Mouse (Mus musculus): ENCODE measurements around the gene Dlg1. TPM values are rescaled to one million over a fixed set of nuclear protein-coding genes. Genes with fewer than 3 reads are reported as not detected.

Gene Dlg1
- polyA plus RNA-seq, 1 experiment from 2014 or later: 27.5 TPM

DNA sequence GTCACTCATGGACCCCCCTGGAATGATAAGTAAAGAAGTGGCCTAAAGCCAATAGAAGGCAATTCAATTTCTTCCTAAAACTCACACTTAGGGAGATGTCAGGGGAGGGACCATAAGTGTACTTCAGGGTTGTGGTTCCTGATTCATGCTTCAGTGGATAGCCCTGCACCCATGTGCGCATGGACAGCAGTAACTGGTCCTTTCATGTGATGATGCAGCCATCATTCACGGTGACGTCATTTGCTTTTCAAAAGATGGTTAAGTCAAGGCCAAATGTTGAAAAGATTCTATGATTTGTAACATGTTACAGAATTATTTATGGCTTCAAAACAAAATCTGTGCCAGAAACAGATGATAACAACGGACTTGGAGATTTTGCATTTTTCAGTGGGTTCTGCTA lies 28.9 kb upstream of the Dlg1 start:
- 96% methylated on average over 4 of the region's 4 CpGs for WGBS

DNA sequence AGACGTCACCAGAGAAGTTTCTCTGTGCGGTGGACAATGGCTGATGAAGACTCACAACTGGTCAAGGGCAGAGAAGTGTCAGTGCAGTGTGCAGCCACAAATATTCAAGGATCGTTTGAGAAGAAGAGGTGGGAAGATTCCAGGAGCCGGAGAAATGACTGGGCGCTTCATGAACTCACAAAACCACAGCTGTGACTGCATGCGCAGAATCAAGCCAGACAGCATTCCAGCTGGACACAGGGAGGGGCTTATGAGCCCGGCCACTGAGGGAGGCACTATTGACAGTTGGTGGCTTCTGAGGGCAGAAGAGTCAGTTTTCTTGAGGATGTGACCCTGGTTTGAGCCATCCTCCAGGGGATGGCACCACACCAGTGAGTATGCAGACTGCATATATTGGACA lies 24.9 kb upstream of the Dlg1 start:
- Histone ChIP-seq H3K4me1 (peaks cover 29% of the 10 kb centered on the region), H3K9me3 (no peaks in the 10 kb centered on the region), H3K4me3 (no peak overlapping the region), H3K36me3 (replicated peaks) (no peaks in the 10 kb centered on the region), H3K27ac (replicated peaks) (0 out of 2 replicates have a peak overlapping the region, but pooled peaks have one; percentile 21), H3K27me3 (replicated peaks; ENCODE audit: low read depth, poor library complexity, severe bottlenecking) (no peaks in the 10 kb centered on the region)
- 51% methylated on average over 7 of the region's 7 CpGs for WGBS
- DNase-seq (ENCODE audit: low spot score): peak; percentile 51

More for the DNA sequence above, 28.9 kb upstream of the Dlg1 start:
- Histone ChIP-seq H3K27me3 (replicated peaks; ENCODE audit: low read depth, poor library complexity, severe bottlenecking) (no peaks in the 10 kb centered on the region), H3K4me3 (no peak overlapping the region), H3K27ac (replicated peaks) (no peak overlapping the region), H3K9me3 (no peaks in the 10 kb centered on the region), H3K36me3 (replicated peaks) (no peaks in the 10 kb centered on the region), H3K4me1 (peaks cover 30% of the 10 kb centered on the region)
- no peak for DNase-seq (ENCODE audit: low spot score)

DNA sequence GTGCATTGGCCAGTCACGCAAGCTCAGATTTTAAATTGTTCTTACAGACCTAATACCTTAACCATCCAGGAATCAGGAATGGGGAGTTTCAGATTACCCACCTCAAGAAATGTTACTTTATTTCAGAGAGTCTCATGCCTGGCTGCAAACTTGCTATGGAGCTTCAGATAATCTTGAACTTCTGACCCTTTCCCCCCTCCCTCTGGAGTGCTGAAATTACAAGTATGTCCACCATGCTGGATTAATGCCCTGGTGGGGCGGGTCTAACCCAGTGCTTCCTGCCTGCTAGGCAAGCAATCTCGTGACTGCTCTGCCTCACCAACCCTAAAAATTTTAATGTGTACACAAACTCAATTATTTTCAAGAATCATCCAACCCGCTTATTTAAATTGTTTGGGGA lies 23.3 kb upstream of the Dlg1 start:
- 0 out of 2 replicates have a peak, but pooled peaks cover 3% of the 10 kb centered on the region for H3K9me3 ChIP-seq
- no peak overlapping the region for H3K4me3 ChIP-seq
- no peaks in the 10 kb centered on the region for H3K36me3 ChIP-seq (replicated peaks)
- 70% methylated on average over 4 of the region's 4 CpGs for WGBS
- H3K4me1 ChIP-seq: peaks cover 29% of the 10 kb centered on the region
- H3K27ac ChIP-seq (replicated peaks): no peak overlapping the region
- H3K27me3 ChIP-seq (replicated peaks; ENCODE audit: low read depth, poor library complexity, severe bottlenecking): no peaks in the 10 kb centered on the region
- no peak for DNase-seq (ENCODE audit: low spot score)

- Histone ChIP-seq H3K27me3 (replicated peaks; ENCODE audit: low read depth, poor library complexity, severe bottlenecking) (no peaks in the 10 kb centered on the region), H3K27ac (replicated peaks) (peak overlapping the region; percentile 30), H3K4me3 (no peak overlapping the region), H3K4me1 (peaks cover 29% of the 10 kb centered on the region), H3K9me3 (0 out of 2 replicates have a peak, but pooled peaks cover 3% of the 10 kb centered on the region), H3K36me3 (replicated peaks) (no peaks in the 10 kb centered on the region)
- WGBS: 39% methylated on average over 4 of the region's 4 CpGs
- peak; percentile 26 for DNase-seq (ENCODE audit: low spot score)
Measured at GRCm38 (mm10) chr16:31641776-31642175, 21.5 kb upstream of the Dlg1 start.

- Histone ChIP-seq H3K4me3 (no peak overlapping the region), H3K36me3 (replicated peaks) (no peaks in the 10 kb centered on the region), H3K27me3 (replicated peaks; ENCODE audit: low read depth, poor library complexity, severe bottlenecking) (peaks cover 10% of the 10 kb centered on the region; the same call in 1 of the 2 replicates), H3K9me3 (0 out of 2 replicates have a peak, but pooled peaks cover 3% of the 10 kb centered on the region), H3K4me1 (peaks cover 17% of the 10 kb centered on the region), H3K27ac (replicated peaks) (no peak overlapping the region)
- no peak for DNase-seq (ENCODE audit: low spot score)
- WGBS: 83% methylated on average over 7 of the region's 7 CpGs
Measured at GRCm38 (mm10) chr16:31647221-31647620, 16.0 kb upstream of the Dlg1 start.

- Histone ChIP-seq H3K36me3 (replicated peaks) (no peaks in the 10 kb centered on the region), H3K4me3 (no peak overlapping the region), H3K27me3 (replicated peaks; ENCODE audit: low read depth, poor library complexity, severe bottlenecking) (peaks cover 10% of the 10 kb centered on the region; the same call in 1 of the 2 replicates), H3K27ac (replicated peaks) (0 out of 2 replicates have a peak overlapping the region, but pooled peaks have one; percentile 10), H3K9me3 (no peaks in the 10 kb centered on the region), H3K4me1 (peaks cover 24% of the 10 kb centered on the region)
- DNase-seq (ENCODE audit: low spot score): no peak
- WGBS: 31% methylated on average over 6 of the region's 6 CpGs
Measured at GRCm38 (mm10) chr16:31650788-31651187, 12.5 kb upstream of the Dlg1 start.

GRCm38 (mm10) chr16:31651541-31651940 lies 11.7 kb upstream of the Dlg1 start:
- Histone ChIP-seq H3K9me3 (no peaks in the 10 kb centered on the region), H3K4me3 (no peak overlapping the region), H3K4me1 (peaks cover 24% of the 10 kb centered on the region), H3K36me3 (replicated peaks) (no peaks in the 10 kb centered on the region), H3K27ac (replicated peaks) (peak overlapping the region; percentile 10; the same call in 1 of the 2 replicates), H3K27me3 (replicated peaks; ENCODE audit: low read depth, poor library complexity, severe bottlenecking) (peaks cover 10% of the 10 kb centered on the region; the same call in 1 of the 2 replicates)
- DNase-seq (ENCODE audit: low spot score): no peak
- WGBS: 81% methylated on average over 3 of the region's 3 CpGs

GRCm38 (mm10) chr16:31652115-31652843 lies 11.0 kb upstream of the Dlg1 start:
- no peak for DNase-seq (ENCODE audit: low spot score)
- Histone ChIP-seq H3K4me3 (no peak overlapping the region), H3K27me3 (replicated peaks; ENCODE audit: low read depth, poor library complexity, severe bottlenecking) (peaks cover 10% of the 10 kb centered on the region; the same call in 1 of the 2 replicates), H3K36me3 (replicated peaks) (no peaks in the 10 kb centered on the region), H3K27ac (replicated peaks) (no peak overlapping the region; the same call in 1 of the 2 replicates), H3K9me3 (no peaks in the 10 kb centered on the region), H3K4me1 (peaks cover 24% of the 10 kb centered on the region)
- 66% methylated on average over 9 of the region's 9 CpGs for WGBS

GRCm38 (mm10) chr16:31653616-31654015 lies 9.6 kb upstream of the Dlg1 start:
- DNase-seq (ENCODE audit: low spot score): no peak
- Histone ChIP-seq H3K4me3 (no peak overlapping the region), H3K9me3 (no peaks in the 10 kb centered on the region), H3K4me1 (peaks cover 24% of the 10 kb centered on the region), H3K27me3 (replicated peaks; ENCODE audit: low read depth, poor library complexity, severe bottlenecking) (peaks cover 12% of the 10 kb centered on the region; the same call in 1 of the 2 replicates), H3K36me3 (replicated peaks) (no peaks in the 10 kb centered on the region), H3K27ac (replicated peaks) (no peak overlapping the region)
- 82% methylated on average over 5 of the region's 5 CpGs for WGBS

GRCm38 (mm10) chr16:31654021-31654420 lies 9.2 kb upstream of the Dlg1 start:
- DNase-seq (ENCODE audit: low spot score): no peak
- no peak overlapping the region for H3K4me3 ChIP-seq
- peaks cover 27% of the 10 kb centered on the region for H3K4me1 ChIP-seq
- H3K27me3 ChIP-seq (replicated peaks; ENCODE audit: low read depth, poor library complexity, severe bottlenecking): peaks cover 12% of the 10 kb centered on the region; the same call in 1 of the 2 replicates
- H3K9me3 ChIP-seq: no peaks in the 10 kb centered on the region
- 85% methylated on average over 7 of the region's 7 CpGs for WGBS
- H3K36me3 ChIP-seq (replicated peaks): no peaks in the 10 kb centered on the region
- no peak overlapping the region for H3K27ac ChIP-seq (replicated peaks)

DNA sequence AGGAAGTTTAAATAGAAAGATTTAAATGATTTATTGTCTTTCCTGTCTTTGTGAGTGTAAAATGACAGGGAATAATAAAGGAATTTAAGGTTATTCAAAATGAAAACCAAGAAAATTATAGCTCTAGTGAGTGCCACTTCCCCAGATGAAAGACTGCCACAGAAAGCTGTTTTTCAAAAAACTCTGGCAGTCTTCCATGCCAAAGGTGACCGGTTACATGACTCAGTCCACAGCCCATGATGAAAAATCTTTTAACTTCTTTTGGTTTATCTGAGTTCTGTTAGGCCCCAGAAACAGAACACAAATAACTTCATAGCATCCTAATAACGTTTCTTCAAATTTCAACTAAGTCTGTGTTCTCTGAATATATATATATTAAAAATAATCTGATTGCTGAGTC lies 7.7 kb upstream of the Dlg1 start:
- no peak for DNase-seq (ENCODE audit: low spot score)
- Histone ChIP-seq H3K4me3 (no peak overlapping the region), H3K4me1 (peaks cover 27% of the 10 kb centered on the region), H3K27ac (replicated peaks) (no peak overlapping the region), H3K9me3 (no peaks in the 10 kb centered on the region), H3K36me3 (replicated peaks) (no peaks in the 10 kb centered on the region), H3K27me3 (replicated peaks; ENCODE audit: low read depth, poor library complexity, severe bottlenecking) (peaks cover 16% of the 10 kb centered on the region; the same call in 1 of the 2 replicates)
- 79% methylated on average over 2 of the region's 2 CpGs for WGBS

GRCm38 (mm10) chr16:31657502-31657901 lies 5.7 kb upstream of the Dlg1 start:
- no peak overlapping the region for H3K4me3 ChIP-seq

More at GRCm38 (mm10) chr16:31657502-31657901, 5.7 kb upstream of the Dlg1 start:
- peaks cover 12% of the 10 kb centered on the region for H3K4me1 ChIP-seq
- no peak for DNase-seq (ENCODE audit: low spot score)
- H3K27me3 ChIP-seq (replicated peaks; ENCODE audit: low read depth, poor library complexity, severe bottlenecking): 0 out of 2 replicates have a peak, but pooled peaks cover 19% of the 10 kb centered on the region
- H3K27ac ChIP-seq (replicated peaks): no peak overlapping the region
- H3K36me3 ChIP-seq (replicated peaks): no peaks in the 10 kb centered on the region
- H3K9me3 ChIP-seq: no peaks in the 10 kb centered on the region
- whole genome bisulfite sequencing: 19% methylated on average over 2 of the region's 2 CpGs
